Mouse (Mus musculus) right cerebral cortex, postnatal 14 days (tissue): ENCODE results near the gene Gpr18.
"Not testable (repeated sequence)": the region's sequence is repeated elsewhere in the genome, so short reads cannot be mapped to it uniquely, and the experiment has no call there.

Source experiments
- DNase-seq: peaks from one replicate; pipeline ENCODE4 v3.0.0; 2022

Gpr18 gene

GRCm38 (mm10) chr14:121879266-121879840 lies 36.2 kb downstream of the Gpr18 start:
- no peak for DNase-seq

GRCm38 (mm10) chr14:121878859-121879206 lies 36.7 kb downstream of the Gpr18 start:
- no peak for DNase-seq

GRCm38 (mm10) chr14:121878176-121878858 lies 37.3 kb downstream of the Gpr18 start, which contains the start of gene Ubac2:
TSS of gene Ubac2 (plus strand) at chr14:121878620.
- DNase-seq: peak; percentile 99

GRCm38 (mm10) chr14:121877640-121878039 lies 37.9 kb downstream of the Gpr18 start:
- DNase-seq: no peak

GRCm38 (mm10) chr14:121876860-121877259 lies 38.7 kb downstream of the Gpr18 start:
- DNase-seq: no peak

- DNase-seq: not testable (repeated sequence)
Measured at GRCm38 (mm10) chr14:121876190-121876589, 39.4 kb downstream of the Gpr18 start.

GRCm38 (mm10) chr14:121873646-121874045 lies 41.9 kb downstream of the Gpr18 start:
- no peak for DNase-seq

GRCm38 (mm10) chr14:121873172-121873571 lies 42.4 kb downstream of the Gpr18 start:
- DNase-seq: no peak

GRCm38 (mm10) chr14:121872760-121873159 lies 42.8 kb downstream of the Gpr18 start:
- DNase-seq: no peak

- DNase-seq: no peak
Measured at GRCm38 (mm10) chr14:121869111-121869510, 46.5 kb downstream of the Gpr18 start.

GRCm38 (mm10) chr14:121866574-121866973 lies 49.0 kb downstream of the Gpr18 start:
- no peak for DNase-seq

GRCm38 (mm10) chr14:121865162-121865561 lies 50.4 kb downstream of the Gpr18 start:
- DNase-seq: peak; percentile 81
